19 mouse cellular contexts compared by ENCODE assay signal in the genomic region with DNA sequence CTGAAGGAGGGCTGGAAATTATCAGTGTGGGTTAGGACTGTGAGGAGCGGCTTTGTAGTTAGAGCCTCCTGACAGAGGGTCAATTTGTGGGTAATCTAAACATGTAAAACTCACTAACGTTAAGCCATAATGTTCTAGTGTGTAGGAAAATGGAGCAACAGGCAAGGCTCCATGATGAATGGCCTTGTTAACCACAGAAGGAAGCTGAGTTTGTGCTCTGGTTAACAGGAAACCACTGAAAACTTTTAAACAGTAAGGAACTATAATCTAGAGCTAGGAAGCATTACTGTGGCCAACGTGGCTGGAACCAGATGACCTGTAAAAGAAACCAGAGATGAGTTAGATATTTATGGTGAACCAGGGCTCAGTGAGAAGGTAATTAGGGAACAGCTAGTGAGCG. TPM values are rescaled to one million over a fixed set of nuclear protein-coding genes. Genes with fewer than 3 reads are reported as not detected.
A peak's percentile ranks its signal among the peaks of the same experiment; 100 is the strongest.
DNase-seq lines count a peak whose midpoint lies in the region; ATAC-seq lines count a peak whose summit lies in the region.
"Had no signal": no experiment of that assay in that cellular context is flagged by ENCODE, and none has a peak within 500 bp of the region (broad histone marks: within the 10 kb centered on the region; RNA-seq: fewer than 3 reads in every experiment).

No protein-coding gene starts in this region.

- peak; percentile 52; the same call in 1 of the 2 replicates for ATAC-seq in granulocyte monocyte progenitor cell, adult 5-6 weeks (replicated peaks; ENCODE audit: poor library complexity, severe bottlenecking)
- peak; percentile 39; the same call in 1 of the 2 replicates for ATAC-seq in megakaryocyte progenitor cell, adult 5-6 weeks (replicated peaks; ENCODE audit: poor library complexity)
- ATAC-seq: forebrain, embryonic 13.5 days; forebrain, embryonic 15.5 days had no signal

- DNase-seq in 416B (ENCODE audit: low read depth) = peak; percentile 56
- DNase-seq in lung, postnatal 4 days = no peak
- no peak for DNase-seq in left cerebral cortex, adult 11 months (ENCODE audit: low spot score)
- DNase-seq: adrenal gland, adult 2 months; adrenal gland, postnatal 10 days; adrenal gland, postnatal 25 days; cerebellum, adult 11 months; cerebellum, adult 18-20 months; cerebellum, adult 8-10 months; cerebellum, adult 9-11 months; cerebellum, postnatal 14 days; cerebellum, postnatal 36 days had no signal

RNA-seq across cellular contexts. Expression of a gene that starts 13.2 kb away (rescaled TPM):
- not detected in 2 replicates for total RNA-seq in granulocyte monocyte progenitor cell, adult 5-6 weeks (2014; fragmentation: Nextera tagmentation)
- not detected in 2 replicates for total RNA-seq in granulocyte monocyte progenitor cell, adult 5-6 weeks (2017)
- total RNA-seq in megakaryocyte progenitor cell, adult 5-6 weeks (2015) = not detected in 2 replicates
- not detected in 2 replicates for total RNA-seq in megakaryocyte progenitor cell, adult 5-6 weeks (2017)
- total RNA-seq: adrenal gland, adult 2 months; adrenal gland, postnatal 10 days; adrenal gland, postnatal 25 days; adrenal gland, postnatal 4 days; ES-E14; MEL had no signal
